Mouse (Mus musculus): ENCODE measurements around the gene Glis3. TPM values are rescaled to one million over a fixed set of nuclear protein-coding genes. Genes with fewer than 3 reads are reported as not detected.

Gene Glis3
- polyA plus RNA-seq, 1 experiment from 2014 or later, result 2.6 TPM

DNA sequence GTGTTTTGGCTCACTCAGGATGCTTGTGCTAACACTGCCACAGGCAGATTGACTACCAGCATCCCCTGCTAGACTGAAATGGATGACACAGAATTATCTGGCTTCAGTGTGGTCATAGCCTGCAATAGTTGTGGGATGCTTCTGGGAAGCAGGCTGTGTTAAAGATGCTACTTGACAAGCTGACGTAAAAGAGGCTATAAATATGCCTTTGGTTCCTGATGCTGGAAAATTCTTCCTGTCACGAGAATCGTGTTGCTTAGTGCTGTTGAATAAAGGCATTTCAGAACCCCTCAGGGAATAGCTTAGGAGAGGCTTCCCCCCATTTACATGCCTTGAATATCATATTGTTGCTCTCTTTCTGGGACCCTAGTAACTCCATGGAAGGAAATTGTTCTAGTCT lies 271.1 kb downstream of the Glis3 start:
- H3K4me1 ChIP-seq, result no peaks in the 10 kb centered on the region
- H3K4me3 ChIP-seq, result no peak overlapping the region
- no peaks in the 10 kb centered on the region for H3K36me3 ChIP-seq
- WGBS, result 81% methylated on average over 3 of the region's 3 CpGs
- no peak overlapping the region for H3K27ac ChIP-seq
- H3K9me3 ChIP-seq (replicated peaks), result no peaks in the 10 kb centered on the region
- no peaks in the 10 kb centered on the region for H3K27me3 ChIP-seq (ENCODE audit: low read depth, poor library complexity, severe bottlenecking)
- no peak for DNase-seq (ENCODE audit: low spot score)

DNA sequence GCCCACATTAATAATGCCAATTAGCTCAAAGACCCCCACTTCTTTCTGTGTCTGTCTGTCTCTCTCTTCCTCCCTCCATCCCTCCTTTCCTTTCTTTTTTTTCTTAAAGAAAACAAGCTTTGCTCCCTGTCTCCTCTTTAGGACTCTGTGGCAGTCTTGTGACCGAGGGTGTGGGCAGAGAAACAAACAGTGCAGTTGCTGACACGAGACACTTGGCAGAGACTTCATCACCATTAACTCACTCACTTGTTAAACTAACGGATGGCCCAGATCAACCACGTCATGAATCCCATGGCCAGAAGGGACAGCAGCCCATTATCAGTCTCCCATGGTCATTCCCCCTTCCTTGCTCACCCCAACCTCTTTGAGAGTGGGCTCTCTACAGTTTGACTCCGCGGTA lies 276.9 kb downstream of the Glis3 start:
- 60% methylated on average over 6 of the region's 6 CpGs for WGBS
- no peak overlapping the region for H3K27ac ChIP-seq
- no peaks in the 10 kb centered on the region for H3K27me3 ChIP-seq (ENCODE audit: low read depth, poor library complexity, severe bottlenecking)
- no peaks in the 10 kb centered on the region for H3K36me3 ChIP-seq
- peaks cover 5% of the 10 kb centered on the region; the same call in 1 of the 2 replicates for H3K4me1 ChIP-seq
- H3K9me3 ChIP-seq (replicated peaks), result no peaks in the 10 kb centered on the region
- H3K4me3 ChIP-seq, result no peak overlapping the region
- DNase-seq (ENCODE audit: low spot score), result no peak

DNA sequence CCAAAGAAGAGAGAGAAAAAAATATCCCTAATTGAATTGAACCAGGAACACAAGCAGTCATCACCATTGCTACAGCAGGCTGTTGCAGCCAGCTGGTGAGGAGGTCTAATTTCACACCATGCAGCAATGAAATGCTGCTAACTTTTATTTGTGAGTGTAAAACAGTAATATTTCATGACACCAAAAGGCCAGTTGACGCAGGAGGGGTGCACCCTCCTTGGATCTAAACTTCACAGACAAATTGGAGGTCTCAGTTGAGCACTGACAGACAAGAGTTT lies 284.4 kb downstream of the Glis3 start:
- Histone ChIP-seq H3K27me3 (ENCODE audit: low read depth, poor library complexity, severe bottlenecking) (no peaks in the 10 kb centered on the region), H3K4me1 (peaks cover 24% of the 10 kb centered on the region), H3K36me3 (no peaks in the 10 kb centered on the region), H3K9me3 (replicated peaks) (no peaks in the 10 kb centered on the region), H3K27ac (peak overlapping the region; percentile 56), H3K4me3 (no peak overlapping the region)
- DNase-seq (ENCODE audit: low spot score), result no peak
- 27% methylated on average over 1 of the region's 1 CpGs for WGBS

DNA sequence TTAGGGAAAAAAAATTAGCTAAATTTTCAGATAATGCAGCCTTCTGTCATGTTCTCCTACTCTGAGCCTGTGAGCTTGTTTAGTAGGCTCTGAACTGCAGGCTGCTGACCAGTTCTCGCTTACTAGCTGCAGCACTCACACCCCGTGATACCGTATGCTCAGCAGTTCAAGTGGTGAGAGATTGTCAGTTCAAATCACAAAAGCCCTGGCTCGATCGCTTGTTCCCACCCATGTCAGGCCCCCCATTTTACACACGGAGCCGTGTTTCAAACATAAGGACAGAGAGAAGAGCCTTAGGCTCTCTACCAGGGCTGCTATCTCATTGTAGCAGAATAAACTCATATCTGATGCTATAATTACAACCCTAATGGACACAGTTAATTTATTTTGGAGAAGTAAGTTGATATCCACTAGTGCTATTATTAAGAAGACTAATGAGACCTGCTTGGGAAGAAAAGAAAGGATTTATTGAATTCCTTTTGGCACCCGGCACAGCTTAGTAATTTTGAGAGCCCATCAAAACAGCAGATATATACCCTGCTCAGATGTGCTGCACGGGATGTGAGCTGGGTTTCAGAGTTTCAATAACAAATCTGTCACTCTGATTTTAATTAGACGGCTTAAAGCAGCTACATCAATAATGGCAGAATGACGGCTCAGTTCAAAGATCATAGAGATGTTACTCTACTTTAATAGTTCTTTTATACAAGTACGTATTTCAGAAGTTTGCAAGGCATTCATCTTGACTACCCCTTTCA lies 284.9 kb downstream of the Glis3 start:
- Histone ChIP-seq H3K27me3 (ENCODE audit: low read depth, poor library complexity, severe bottlenecking) (no peaks in the 10 kb centered on the region), H3K4me1 (peaks cover 24% of the 10 kb centered on the region), H3K36me3 (no peaks in the 10 kb centered on the region), H3K4me3 (no peak overlapping the region), H3K27ac (no peak overlapping the region), H3K9me3 (replicated peaks) (no peaks in the 10 kb centered on the region)
- DNase-seq (ENCODE audit: low spot score), result no peak
- WGBS, result 30% methylated on average over 12 of the region's 12 CpGs

DNA sequence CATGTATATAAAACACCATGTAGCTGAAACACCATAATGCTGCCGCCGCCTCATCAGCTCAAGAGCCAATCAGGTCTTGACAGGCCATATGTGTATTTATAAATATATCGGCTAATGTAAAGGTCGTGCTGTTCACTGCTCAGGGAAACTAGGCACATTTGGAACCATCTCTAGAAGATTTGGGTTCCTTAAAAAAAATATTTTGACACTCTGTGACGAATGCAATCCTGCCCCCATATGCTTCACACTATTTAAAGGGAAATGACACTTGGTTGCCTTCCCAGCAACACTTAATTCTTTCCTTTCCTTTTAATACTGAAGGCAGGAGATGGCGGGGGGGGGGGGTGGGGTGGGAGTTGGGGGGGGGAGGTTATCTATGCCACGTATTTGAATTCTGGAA lies 286.1 kb downstream of the Glis3 start:
- Histone ChIP-seq H3K27me3 (ENCODE audit: low read depth, poor library complexity, severe bottlenecking) (no peaks in the 10 kb centered on the region), H3K4me1 (peaks cover 21% of the 10 kb centered on the region), H3K27ac (no peak overlapping the region), H3K36me3 (no peaks in the 10 kb centered on the region), H3K9me3 (replicated peaks) (no peaks in the 10 kb centered on the region), H3K4me3 (no peak overlapping the region)
- WGBS, result 84% methylated on average over 7 of the region's 7 CpGs
- DNase-seq (ENCODE audit: low spot score), result no peak

DNA sequence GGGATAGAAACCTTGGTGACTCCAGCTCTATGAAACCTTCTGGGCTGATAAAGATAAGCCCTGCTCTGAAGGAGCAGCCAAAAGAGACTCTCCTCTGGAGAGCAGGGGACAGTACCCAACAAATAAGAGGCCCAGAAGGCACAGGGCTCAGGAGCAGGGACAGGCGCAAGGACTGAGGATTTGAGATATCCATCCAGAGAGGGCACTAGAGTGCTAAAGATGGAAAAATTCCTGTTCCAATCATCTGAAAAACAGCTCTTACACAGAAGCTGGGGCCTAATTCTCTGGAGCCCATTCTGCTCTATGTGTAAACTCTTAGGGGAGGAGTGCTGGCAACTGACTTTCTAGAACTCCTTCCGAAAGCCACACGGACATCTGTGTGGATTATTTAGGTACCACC lies 287.0 kb downstream of the Glis3 start:
- no peaks in the 10 kb centered on the region for H3K27me3 ChIP-seq (ENCODE audit: low read depth, poor library complexity, severe bottlenecking)
- no peak overlapping the region for H3K27ac ChIP-seq
- no peaks in the 10 kb centered on the region for H3K36me3 ChIP-seq
- H3K9me3 ChIP-seq (replicated peaks), result no peaks in the 10 kb centered on the region
- DNase-seq (ENCODE audit: low spot score), result no peak
- peaks cover 19% of the 10 kb centered on the region for H3K4me1 ChIP-seq
- H3K4me3 ChIP-seq, result no peak overlapping the region
- WGBS, result 84% methylated on average over 3 of the region's 3 CpGs

DNA sequence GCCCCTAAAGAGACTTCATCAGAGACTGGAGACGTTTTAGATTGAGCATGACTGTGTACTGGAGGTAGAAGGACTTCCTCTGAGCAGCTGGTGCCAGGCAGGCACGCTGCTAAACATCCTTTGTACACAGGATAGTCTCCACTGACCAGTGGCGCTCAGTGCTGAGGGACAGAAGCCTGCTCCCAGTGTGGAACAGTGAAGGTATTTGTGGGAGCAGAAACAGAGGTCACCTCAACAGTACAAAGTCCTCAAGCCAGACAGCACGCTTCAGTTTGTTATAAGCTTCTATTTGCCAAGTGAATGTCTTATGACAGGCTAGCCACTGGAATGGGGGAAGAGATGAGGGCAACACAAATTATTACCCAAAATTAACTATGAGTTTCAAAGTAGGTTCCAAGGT lies 289.0 kb downstream of the Glis3 start:
- H3K36me3 ChIP-seq, result no peaks in the 10 kb centered on the region

DNA sequence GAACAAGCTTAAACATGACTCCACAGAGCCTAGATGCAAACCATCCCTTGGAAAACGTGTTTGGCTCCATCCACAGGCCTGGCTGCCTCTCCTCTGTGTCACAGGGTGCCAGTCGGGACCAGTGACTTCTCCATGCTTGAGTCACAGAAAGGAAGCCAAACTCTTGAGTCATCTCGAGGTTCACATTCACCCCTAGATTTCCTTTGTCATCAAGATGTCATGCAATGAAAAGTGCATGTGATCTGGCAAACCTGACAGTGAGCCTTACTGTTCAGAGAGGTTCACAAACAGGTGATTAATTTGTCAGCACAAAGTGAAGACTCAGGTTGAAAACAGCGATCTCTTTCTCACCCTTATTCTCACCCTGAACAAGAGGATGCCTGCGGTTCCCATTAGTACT lies 290.7 kb downstream of the Glis3 start:
- no peak for DNase-seq (ENCODE audit: low spot score)
- no peaks in the 10 kb centered on the region for H3K9me3 ChIP-seq (replicated peaks)
- no peaks in the 10 kb centered on the region for H3K36me3 ChIP-seq
- no peak overlapping the region for H3K4me3 ChIP-seq
- no peaks in the 10 kb centered on the region for H3K27me3 ChIP-seq (ENCODE audit: low read depth, poor library complexity, severe bottlenecking)
- no peak overlapping the region for H3K27ac ChIP-seq
- H3K4me1 ChIP-seq, result peaks cover 4% of the 10 kb centered on the region; the same call in 1 of the 2 replicates
- WGBS, result 74% methylated on average over 5 of the region's 5 CpGs

More for the DNA sequence above, 289.0 kb downstream of the Glis3 start:
- DNase-seq (ENCODE audit: low spot score), result no peak
- H3K9me3 ChIP-seq (replicated peaks), result no peaks in the 10 kb centered on the region
- peaks cover 16% of the 10 kb centered on the region for H3K4me1 ChIP-seq
- H3K4me3 ChIP-seq, result no peak overlapping the region
- no peaks in the 10 kb centered on the region for H3K27me3 ChIP-seq (ENCODE audit: low read depth, poor library complexity, severe bottlenecking)
- no peak overlapping the region for H3K27ac ChIP-seq
- WGBS, result 81% methylated on average over 4 of the region's 4 CpGs

DNA sequence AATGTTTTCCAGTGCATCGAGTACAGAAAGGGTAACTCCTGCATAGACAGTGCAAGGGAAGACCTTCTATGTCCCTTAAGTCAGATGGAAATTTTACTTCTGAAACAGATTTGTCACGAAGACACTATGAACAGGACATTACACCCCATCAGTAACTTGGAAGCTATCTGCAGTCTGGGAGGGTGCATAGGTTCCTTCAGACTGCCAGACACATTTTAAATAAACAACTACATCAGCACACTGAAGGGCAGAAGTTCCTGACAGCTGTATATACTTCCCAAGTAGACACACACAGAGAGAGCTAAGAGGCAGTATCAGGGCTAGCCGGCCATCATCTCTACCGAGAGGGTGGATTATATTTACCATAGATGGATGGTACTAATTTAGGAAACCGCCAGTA lies 296.5 kb downstream of the Glis3 start:
- DNase-seq (ENCODE audit: low spot score), result no peak
- H3K9me3 ChIP-seq (replicated peaks), result no peaks in the 10 kb centered on the region
- H3K27me3 ChIP-seq (ENCODE audit: low read depth, poor library complexity, severe bottlenecking), result no peaks in the 10 kb centered on the region
- WGBS, result 78% methylated on average over 5 of the region's 5 CpGs
- no peak overlapping the region for H3K4me3 ChIP-seq
- H3K4me1 ChIP-seq, result peaks cover 22% of the 10 kb centered on the region
- H3K27ac ChIP-seq, result no peak overlapping the region
- H3K36me3 ChIP-seq, result no peaks in the 10 kb centered on the region

DNA sequence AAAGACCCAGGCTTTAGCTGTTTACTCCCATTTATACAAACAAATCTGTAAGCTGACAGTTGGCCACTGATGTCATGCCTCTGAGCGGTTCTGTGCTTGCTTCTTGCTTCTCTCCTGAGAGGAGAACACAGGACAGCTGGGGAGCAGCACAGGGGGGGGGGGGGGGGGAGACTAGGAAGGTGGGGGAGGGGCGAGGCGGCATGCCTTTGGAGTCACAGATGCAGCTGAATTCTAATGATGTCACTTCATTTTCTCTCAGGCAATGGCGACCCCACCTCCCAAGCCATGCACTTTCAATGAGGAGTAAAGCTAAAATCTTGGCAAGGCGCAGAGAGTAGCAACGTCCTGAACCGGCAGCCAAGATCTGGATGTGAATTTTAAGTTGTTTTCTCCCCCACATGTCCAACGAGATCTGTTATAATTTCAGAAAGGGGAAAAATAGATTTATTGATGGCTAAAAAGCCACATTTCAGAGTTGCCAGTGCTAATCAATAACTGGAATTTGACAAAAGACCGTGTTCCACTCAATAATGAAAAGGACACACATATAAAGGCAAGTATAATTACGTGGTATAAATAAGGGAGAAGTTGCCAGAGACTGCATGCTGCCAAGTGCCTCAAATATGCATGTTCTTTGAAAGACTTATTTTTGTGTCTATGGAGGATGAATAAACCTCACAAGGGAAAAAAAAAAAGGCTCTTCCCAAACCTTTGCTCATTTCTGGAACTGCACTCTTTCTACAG lies 297.5 kb downstream of the Glis3 start:
- Histone ChIP-seq H3K9me3 (replicated peaks) (no peaks in the 10 kb centered on the region), H3K36me3 (no peaks in the 10 kb centered on the region), H3K4me1 (peaks cover 22% of the 10 kb centered on the region), H3K4me3 (no peak overlapping the region), H3K27me3 (ENCODE audit: low read depth, poor library complexity, severe bottlenecking) (no peaks in the 10 kb centered on the region), H3K27ac (0 out of 2 replicates have a peak overlapping the region, but pooled peaks have one; percentile 33)
- DNase-seq (ENCODE audit: low spot score), result no peak
- WGBS, result 60% methylated on average over 10 of the region's 10 CpGs

DNA sequence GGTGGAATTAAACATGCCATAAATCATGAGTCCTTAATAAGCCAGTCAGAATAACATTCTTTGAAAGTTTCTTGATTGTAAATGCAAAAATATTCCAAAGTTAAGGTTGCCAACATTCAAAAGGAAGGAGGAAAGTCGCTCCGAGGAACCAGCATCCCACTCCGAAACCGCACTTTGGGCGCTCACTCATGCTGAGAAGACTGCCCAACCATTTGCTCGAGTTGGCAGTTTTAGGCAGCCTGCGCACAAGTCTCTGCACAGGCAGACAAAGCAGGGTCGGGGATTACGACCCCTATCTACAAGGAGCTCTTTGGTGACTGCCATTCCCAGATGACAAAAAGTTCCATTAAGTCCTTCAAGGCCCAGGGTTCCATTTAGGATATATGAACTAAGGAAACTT lies 298.4 kb downstream of the Glis3 start:
- 66% methylated on average over 9 of the region's 9 CpGs for WGBS
- no peaks in the 10 kb centered on the region for H3K9me3 ChIP-seq (replicated peaks)
- H3K36me3 ChIP-seq, result no peaks in the 10 kb centered on the region
- no peak for DNase-seq (ENCODE audit: low spot score)
- no peaks in the 10 kb centered on the region for H3K27me3 ChIP-seq (ENCODE audit: low read depth, poor library complexity, severe bottlenecking)
- no peak overlapping the region for H3K27ac ChIP-seq
- H3K4me3 ChIP-seq, result no peak overlapping the region
- H3K4me1 ChIP-seq, result peaks cover 22% of the 10 kb centered on the region

DNA sequence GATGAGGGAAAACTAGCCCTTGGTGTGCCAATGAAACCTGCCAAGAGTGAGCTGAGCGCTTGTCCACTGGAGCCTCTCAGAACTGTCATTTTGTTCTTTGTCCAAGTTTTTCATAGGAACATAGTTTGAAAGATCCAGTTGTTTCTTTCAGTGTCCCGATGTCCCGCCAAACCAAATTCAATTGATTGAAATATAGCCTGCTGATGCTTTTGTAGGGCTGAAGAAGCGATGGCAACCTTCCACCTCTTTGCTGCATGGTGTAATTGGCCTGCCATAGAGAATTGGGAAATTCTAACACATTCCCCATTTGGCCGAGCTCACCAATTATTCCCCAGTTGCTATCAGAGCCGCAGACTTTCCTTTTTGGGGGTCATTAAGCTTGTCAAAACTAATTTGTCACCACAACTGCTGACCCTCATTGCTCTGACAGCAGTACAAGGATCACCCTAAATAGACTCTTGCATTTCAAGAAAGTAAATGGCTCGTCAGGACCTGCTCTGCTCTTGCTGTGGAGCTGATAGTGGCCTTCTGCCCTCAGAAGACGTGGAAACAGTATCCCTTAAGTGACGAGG lies 299.1 kb downstream of the Glis3 start:
- H3K27me3 ChIP-seq (ENCODE audit: low read depth, poor library complexity, severe bottlenecking), result no peaks in the 10 kb centered on the region
- WGBS, result 47% methylated on average over 9 of the region's 9 CpGs
- peaks cover 28% of the 10 kb centered on the region for H3K4me1 ChIP-seq
- no peak for DNase-seq (ENCODE audit: low spot score)
- H3K27ac ChIP-seq, result no peak overlapping the region
- no peak overlapping the region for H3K4me3 ChIP-seq
- no peaks in the 10 kb centered on the region for H3K9me3 ChIP-seq (replicated peaks)
- H3K36me3 ChIP-seq, result no peaks in the 10 kb centered on the region

DNA sequence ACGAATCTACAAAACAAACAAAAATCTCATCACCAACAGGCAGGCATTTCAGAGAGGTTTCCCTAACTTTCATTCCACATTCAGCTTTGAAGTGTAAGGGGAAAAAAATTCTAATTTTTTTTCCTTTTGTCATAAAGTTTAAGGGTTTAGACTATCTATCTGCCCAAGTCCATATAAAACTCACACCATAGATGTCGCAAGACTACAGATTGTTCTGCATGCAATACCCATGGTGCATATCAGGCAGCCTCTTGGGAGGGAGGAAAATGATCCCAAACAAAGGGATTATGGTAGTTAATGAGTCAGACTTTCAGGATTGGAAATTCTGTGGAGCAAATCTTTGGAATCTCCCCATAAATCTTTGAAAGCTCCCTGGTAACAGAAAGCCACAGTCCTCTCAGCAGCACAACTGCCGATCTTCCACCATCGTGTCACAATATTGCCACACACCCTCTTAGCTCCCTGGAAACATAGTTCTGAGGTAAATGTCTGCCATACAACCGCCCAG lies 302.0 kb downstream of the Glis3 start:
- WGBS, result 92% methylated on average over 5 of the region's 5 CpGs
- peaks cover 28% of the 10 kb centered on the region for H3K4me1 ChIP-seq
- no peaks in the 10 kb centered on the region for H3K9me3 ChIP-seq (replicated peaks)
- DNase-seq (ENCODE audit: low spot score), result no peak
- H3K4me3 ChIP-seq, result no peak overlapping the region
- no peaks in the 10 kb centered on the region for H3K36me3 ChIP-seq
- no peaks in the 10 kb centered on the region for H3K27me3 ChIP-seq (ENCODE audit: low read depth, poor library complexity, severe bottlenecking)
- H3K27ac ChIP-seq, result no peak overlapping the region
